Mouse (Mus musculus) cerebellum, postnatal 10 days (tissue): ENCODE measurements at regions not wholly inside any gene's neighbourhood (a gene's known extent, or its start where the extent isn't known, plus 50 kb on each side); places are given as distances from the start of the nearest gene placed in this dataset.

Experiments
- DNase-seq, 2 experiments: peaks; one replicate each; pipeline ENCODE4 v3.0.0; 2021; ENCODE audit warnings: mixed read lengths in 2 of 2

GRCm38 (mm10) chr7:53482150-53482837 lies 1353.0 kb upstream of the Luzp2 start:
- DNase-seq, result peak; percentile 10

- no peak for DNase-seq
These were observed 1349.2 kb upstream of the Luzp2 start for GRCm38 (mm10) chr7:53486126-53486525.

GRCm38 (mm10) chr7:53522195-53522917 lies 1312.9 kb upstream of the Luzp2 start:
- no peak for DNase-seq
